Mouse (Mus musculus) left cerebral cortex, postnatal 10 days (tissue): ENCODE measurements around the gene C1rl. TPM values are rescaled to one million over a fixed set of nuclear protein-coding genes. Genes with fewer than 3 reads are reported as not detected.

ENCODE experiments used
- DNase-seq, 2 experiments: peaks; one replicate each; pipeline ENCODE4 v3.0.0; 2021 to 2022; ENCODE audit warnings: low spot score in 2 of 2, mixed read lengths in 1 of 2; ENCODE audit errors: extremely low spot score in 1 of 2
- intact Hi-C: fragments of 180-260 bp; cut with DNase I; formaldehyde crosslinking; loops from one replicate; pipeline ENCODE4 v1.15.1; 2025
- total RNA-seq, 2 experiments: library from RNA; stranded (reverse); gene quantifications; 2 replicates each; pipeline ENCODE4 v1.2.3; 2021

The C1rl gene
- under 1 TPM; 0.21 to 0.30 TPM for total RNA-seq

- intact Hi-C loops, result no loop called here
- peak; percentile 51 to 76 for DNase-seq
These were observed at the start of gene C1rl for GRCm38 (mm10) chr6:124492842-124493561. C1rl (plus strand) TSS chr6:124493113.

- intact Hi-C loops, result no loop called here
- no peak for DNase-seq
These were observed 49.6 kb upstream of the C1rl start for GRCm38 (mm10) chr6:124443338-124443737.

GRCm38 (mm10) chr6:124446024-124446423 is 46.9 kb upstream of the C1rl start:
- intact Hi-C loops, result no loop called here
- no peak for DNase-seq

- intact Hi-C loops, result no loop called here
- no peak for DNase-seq
These were observed 46.5 kb upstream of the C1rl start for GRCm38 (mm10) chr6:124446459-124446858.

GRCm38 (mm10) chr6:124447356-124447755 is 45.6 kb upstream of the C1rl start:
- no peak for DNase-seq
- intact Hi-C loops, result no loop called here

GRCm38 (mm10) chr6:124448186-124448852 is 44.6 kb upstream of the C1rl start:
- no peak for DNase-seq
- intact Hi-C loops, result no loop called here

- intact Hi-C loops, result no loop called here
- DNase-seq, result no peak
These were observed 43.8 kb upstream of the C1rl start for GRCm38 (mm10) chr6:124448959-124449667.

- intact Hi-C loops, result no loop called here
- no peak for DNase-seq
These were observed 43.1 kb upstream of the C1rl start for GRCm38 (mm10) chr6:124449668-124450383.

- DNase-seq, result no peak
- intact Hi-C loops, result no loop called here
These were observed 40.9 kb upstream of the C1rl start for GRCm38 (mm10) chr6:124451995-124452394.

GRCm38 (mm10) chr6:124453756-124454155 is 39.2 kb upstream of the C1rl start:
- intact Hi-C loops, result no loop called here
- no peak for DNase-seq

GRCm38 (mm10) chr6:124456243-124456642 is 36.7 kb upstream of the C1rl start:
- no peak for DNase-seq
- intact Hi-C loops, result no loop called here

- no peak for DNase-seq
These were observed 35.1 kb upstream of the C1rl start for GRCm38 (mm10) chr6:124457827-124458226.

GRCm38 (mm10) chr6:124458505-124458904 is 34.4 kb upstream of the C1rl start:
- intact Hi-C loops, result no loop called here
- DNase-seq, result no peak

More at GRCm38 (mm10) chr6:124457827-124458226, 35.1 kb upstream of the C1rl start:
- intact Hi-C loops, result no loop called here

- DNase-seq, result no peak
- intact Hi-C loops, result no loop called here
These were observed 33.5 kb upstream of the C1rl start for GRCm38 (mm10) chr6:124459388-124459787.

GRCm38 (mm10) chr6:124463881-124464291 is 29.0 kb upstream of the C1rl start:
- DNase-seq, result peak in 1 of 2 experiments; percentile 37
- intact Hi-C loops, result no loop called here

GRCm38 (mm10) chr6:124464305-124465271 is 28.3 kb upstream of the C1rl start, which contains the start of gene Clstn3:
Clstn3 (minus strand) TSS chr6:124464794.
- peak; percentile 92 to 93 for DNase-seq
- intact Hi-C loops, result no loop called here

- DNase-seq, result no peak
- intact Hi-C loops, result no loop called here
These were observed 27.6 kb upstream of the C1rl start for GRCm38 (mm10) chr6:124465299-124465698.

- no peak for DNase-seq
- intact Hi-C loops, result no loop called here
These were observed 27.2 kb upstream of the C1rl start for GRCm38 (mm10) chr6:124465729-124466128.
